Mouse (Mus musculus): ENCODE measurements at regions not wholly inside any gene's neighbourhood (a gene's known extent, or its start where the extent isn't known, plus 50 kb on each side); places are given as distances from the start of the nearest gene placed in this dataset.

GRCm38 (mm10) chr14:99646323-99646722, 347.8 kb downstream of the Klf5 start:
- Histone ChIP-seq H3K27ac (ENCODE audit: control insufficient read depth, low read depth, low read length) (no peak overlapping the region), H3K4me3 (ENCODE audit: control insufficient read depth in 1 of 2, insufficient read depth in 1 of 2, low read depth in 2 of 2, low read length in 2 of 2) (no peak overlapping the region), H3K27me3 (ENCODE audit: control insufficient read depth in 1 of 2, insufficient read depth in 2 of 2, low read length in 2 of 2) (no peaks in the 10 kb centered on the region), H3K36me3 (ENCODE audit: control insufficient read depth in 1 of 2, insufficient read depth in 2 of 2, low read length in 2 of 2) (no peaks in the 10 kb centered on the region), H3K9ac (ENCODE audit: control insufficient read depth, low read depth, low read length, poor library complexity, severe bottlenecking) (no peak overlapping the region), H3K9me3 (replicated peaks; ENCODE audit: insufficient read depth, low read length) (no peaks in the 10 kb centered on the region), H3K4me1 (ENCODE audit: control insufficient read depth in 1 of 2, insufficient read depth in 2 of 2, low read length in 2 of 2) (no peaks in the 10 kb centered on the region), H3K79me2 (ENCODE audit: control insufficient read depth, insufficient read depth, low read length, poor library complexity) (no peaks in the 10 kb centered on the region)
- no peak for DNase-seq (ENCODE audit: low read depth, low spot score)
- TF ChIP-seq CHD1 (IDR thresholded peaks at IDR 0.05; ENCODE audit: low read depth, low read length) (no peak), ZMIZ1 (IDR thresholded peaks at IDR 0.05; ENCODE audit: low read depth, low read length) (no peak), NELFE (IDR thresholded peaks at IDR 0.05; ENCODE audit: low read depth, low read length) (no peak), MAZ (IDR thresholded peaks at IDR 0.05; ENCODE audit: low read depth, low read length) (no peak), POLR2AphosphoS5 (IDR thresholded peaks at IDR 0.05; ENCODE audit: borderline replicate concordance, low read depth, low read length) (no peak), SIN3A (IDR thresholded peaks at IDR 0.05; ENCODE audit: low read length) (no peak), MEF2A (IDR thresholded peaks at IDR 0.05; ENCODE audit: extremely low read depth, insufficient replicate concordance, low read depth, low read length, poor library complexity, severe bottlenecking) (no peak), GABPA (IDR thresholded peaks at IDR 0.05; ENCODE audit: low read depth, low read length) (no peak), TAL1 (IDR thresholded peaks at IDR 0.05; ENCODE audit: low read length) (no peak), MAFK (IDR thresholded peaks at IDR 0.05; ENCODE audit: borderline replicate concordance, low read depth, low read length) (no peak), POLR2AphosphoS2 (IDR thresholded peaks at IDR 0.05; ENCODE audit: low read length) (no peak), MYC (IDR thresholded peaks at IDR 0.05; ENCODE audit: low read depth, low read length) (no peak), RAD21 (IDR thresholded peaks at IDR 0.05; ENCODE audit: low read depth, low read length) (no peak)

GRCm38 (mm10) chr14:99674399-99674798, 375.9 kb downstream of the Klf5 start:
- H3K4me1 ChIP-seq (ENCODE audit: control insufficient read depth in 1 of 2, insufficient read depth in 2 of 2, low read length in 2 of 2), result no peaks in the 10 kb centered on the region
- H3K9ac ChIP-seq (ENCODE audit: control insufficient read depth, low read depth, low read length, poor library complexity, severe bottlenecking), result no peak overlapping the region
- no peaks in the 10 kb centered on the region for H3K79me2 ChIP-seq (ENCODE audit: control insufficient read depth, insufficient read depth, low read length, poor library complexity)
- no peak overlapping the region for H3K4me3 ChIP-seq (ENCODE audit: control insufficient read depth in 1 of 2, insufficient read depth in 1 of 2, low read depth in 2 of 2, low read length in 2 of 2)
- H3K27ac ChIP-seq (ENCODE audit: control insufficient read depth, low read depth, low read length), result no peak overlapping the region
- TF ChIP-seq RCOR1 (IDR thresholded peaks at IDR 0.05; ENCODE audit: low read depth, low read length), result no peak
- no peak for TF ChIP-seq BHLHE40 (IDR thresholded peaks at IDR 0.05; ENCODE audit: borderline replicate concordance, low read depth, low read length)
- no peak for TF ChIP-seq ETS1 (IDR thresholded peaks at IDR 0.05; ENCODE audit: low read depth, low read length)
- no peak for TF ChIP-seq MAX (IDR thresholded peaks at IDR 0.05; ENCODE audit: low read length)
- TF ChIP-seq MYC (IDR thresholded peaks at IDR 0.05; ENCODE audit: low read depth, low read length), result no peak
- TF ChIP-seq ZC3H11A (IDR thresholded peaks at IDR 0.05; ENCODE audit: low read depth, low read length), result no peak
- no peak for TF ChIP-seq EP300 (IDR thresholded peaks at IDR 0.05; ENCODE audit: low read depth in 1 of 2, low read length in 2 of 2)
- no peak for TF ChIP-seq E2F4 (IDR thresholded peaks at IDR 0.05; ENCODE audit: borderline replicate concordance, low read depth, low read length)
- H3K36me3 ChIP-seq (ENCODE audit: control insufficient read depth in 1 of 2, insufficient read depth in 2 of 2, low read length in 2 of 2), result no peaks in the 10 kb centered on the region
- H3K27me3 ChIP-seq (ENCODE audit: control insufficient read depth in 1 of 2, insufficient read depth in 2 of 2, low read length in 2 of 2), result no peaks in the 10 kb centered on the region
- no peak for DNase-seq (ENCODE audit: low read depth, low spot score)
- no peaks in the 10 kb centered on the region for H3K9me3 ChIP-seq (replicated peaks; ENCODE audit: insufficient read depth, low read length)
